ENCODE assay signal across 12 mouse cellular contexts in the genomic region with DNA sequence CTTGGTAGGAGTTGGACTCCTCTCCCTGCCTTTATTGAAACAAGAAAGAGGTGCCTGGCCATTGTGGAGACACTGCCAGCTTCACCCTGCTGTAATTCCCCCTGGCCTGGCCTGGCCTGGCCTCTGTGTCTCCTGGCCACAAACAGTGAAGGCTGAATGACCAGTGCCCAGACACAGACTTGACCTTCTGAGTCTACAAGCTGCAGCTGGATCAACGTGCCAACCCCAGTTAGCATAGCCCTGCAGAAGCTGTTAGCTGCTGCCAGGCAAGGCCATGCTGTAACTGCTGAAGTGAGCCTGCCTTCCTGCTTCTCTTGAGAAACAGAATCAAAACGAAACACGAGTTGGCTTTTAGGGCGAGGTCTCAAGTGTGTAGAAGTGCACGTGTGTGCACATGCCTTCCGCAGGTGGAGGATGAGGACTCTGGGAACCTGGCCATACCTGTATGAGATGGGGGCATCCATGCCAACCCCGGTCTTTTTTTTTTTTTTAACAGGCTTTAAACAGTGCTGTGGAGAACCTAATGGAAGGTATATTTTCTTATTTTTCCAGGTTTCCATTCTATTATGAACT. TPM values are rescaled to one million over a fixed set of nuclear protein-coding genes. Genes with fewer than 3 reads are reported as not detected.
A peak's percentile ranks its signal among the peaks of the same experiment; 100 is the strongest.
DNase-seq lines count a peak whose midpoint lies in the region; TF ChIP-seq lines count a peak whose summit lies in the region.
"Had no signal": no experiment of that assay in that cellular context is flagged by ENCODE, and none has a peak within 500 bp of the region (broad histone marks: within the 10 kb centered on the region; RNA-seq: fewer than 3 reads in every experiment).

No protein-coding gene starts in this region.

- no peak for TF ChIP-seq CTCF in layer of hippocampus, adult 2 months (conservative IDR thresholded peaks at IDR 0.05)

- no peaks in the 10 kb centered on the region for H3K36me3 ChIP-seq in embryonic facial prominence, embryonic 10.5 days (replicated peaks)
- H3K36me3 ChIP-seq: stomach, embryonic 15.5 days had no signal

- H3K9me3 ChIP-seq in embryonic facial prominence, embryonic 10.5 days: no peaks in the 10 kb centered on the region
- H3K9me3 ChIP-seq: stomach, embryonic 15.5 days had no signal

- no peaks in the 10 kb centered on the region for H3K27me3 ChIP-seq in embryonic facial prominence, embryonic 10.5 days (replicated peaks; ENCODE audit: low read depth, poor library complexity, severe bottlenecking)
- H3K27me3 ChIP-seq: stomach, embryonic 15.5 days had no signal

- H3K27ac ChIP-seq in layer of hippocampus, adult 2 months: peak overlapping the region; percentile 89
- no peak overlapping the region for H3K27ac ChIP-seq in embryonic facial prominence, embryonic 10.5 days (replicated peaks)
- H3K27ac ChIP-seq: stomach, embryonic 15.5 days had no signal

- no peak for DNase-seq in layer of hippocampus, adult 2 months (ENCODE audit: low spot score in 2 of 2)
- no peak for DNase-seq in layer of hippocampus, adult 8-10 months (ENCODE audit: low spot score in 2 of 2)
- DNase-seq in adipocyte (ENCODE audit: low spot score): peak; percentile 33
- peak; percentile 51 for DNase-seq in adrenal gland, postnatal 25 days
- peak; percentile 18 for DNase-seq in lung, postnatal 10 days
- DNase-seq in retina, embryonic 14.5 days (ENCODE audit: low spot score): no peak
- DNase-seq in kidney, postnatal 36 days: no peak
- DNase-seq in embryonic facial prominence, embryonic 10.5 days (ENCODE audit: low spot score): no peak
- DNase-seq: cerebellum, adult 11-12 months; heart, postnatal 10 days had no signal

- H3K4me3 ChIP-seq in layer of hippocampus, adult 2 months: no peak overlapping the region
- no peak overlapping the region for H3K4me3 ChIP-seq in embryonic facial prominence, embryonic 10.5 days
- H3K4me3 ChIP-seq: erythroblast, embryonic 14.5 days; stomach, embryonic 15.5 days had no signal

- 90% methylated on average over 7 of the region's 7 CpGs for WGBS in embryonic facial prominence, embryonic 10.5 days

- H3K4me1 ChIP-seq in embryonic facial prominence, embryonic 10.5 days: no peaks in the 10 kb centered on the region
- H3K4me1 ChIP-seq: stomach, embryonic 15.5 days had no signal

RNA-seq across cellular contexts. Expression of a gene that starts 54.0 kb away (rescaled TPM):
- total RNA-seq in layer of hippocampus, adult 2 months (2021): 10 to 100 TPM; 31.2 to 31.8 TPM
- total RNA-seq in layer of hippocampus, adult 8-10 months (2022): 10 to 100 TPM; 26.5 to 37.6 (median 31.4) TPM
- total RNA-seq in adrenal gland, postnatal 25 days (2021): 34.6 and 40.6 TPM in 2 replicates
- polyA plus RNA-seq in embryonic facial prominence, embryonic 10.5 days (2016; fragmentation: Nextera tagmentation; extraction: Ambion mirVana): 70.8 and 71.8 TPM in 2 replicates

RNA-seq across cellular contexts. Expression of a gene that starts 58.4 kb away (rescaled TPM):
- total RNA-seq in layer of hippocampus, adult 2 months (2021): 100 to 1,000 TPM; 131 to 137 TPM
- total RNA-seq in layer of hippocampus, adult 8-10 months (2022): 100 to 1,000 TPM; 138 to 153 (median 143) TPM
- 307 and 331 TPM in 2 replicates for total RNA-seq in adrenal gland, postnatal 25 days (2021)
- polyA plus RNA-seq in embryonic facial prominence, embryonic 10.5 days (2016; fragmentation: Nextera tagmentation; extraction: Ambion mirVana): 215 and 220 TPM in 2 replicates

Comparison
In these comparisons a context has a peak if more than half of its experiments do, and no peak if none do; other contexts are left out.
1. DNase-seq: peak in adipocyte (single experiment), adrenal gland, postnatal 25 days (single experiment) and lung, postnatal 10 days (single experiment); none in layer of hippocampus, adult 2 months (0 of 2), layer of hippocampus, adult 8-10 months (0 of 2), retina, embryonic 14.5 days (single experiment), kidney, postnatal 36 days (0 of 2) and embryonic facial prominence, embryonic 10.5 days (single experiment).